In genomic region chr16:42907283-42907701, GRCm38 (mm10) we compare ENCODE assay signal across 8 mouse cellular contexts. TPM values are rescaled to one million over a fixed set of nuclear protein-coding genes. Genes with fewer than 3 reads are reported as not detected.
DNase-seq lines count a peak whose midpoint lies in the region; ATAC-seq and TF ChIP-seq lines count a peak whose summit lies in the region.

No protein-coding gene starts in this region.

- no peaks in the 10 kb centered on the region for H3K9me3 ChIP-seq in heart, embryonic 11.5 days (replicated peaks; ENCODE audit: control insufficient read depth, low read length)
- H3K9me3 ChIP-seq in kidney, embryonic 15.5 days (replicated peaks): no peaks in the 10 kb centered on the region

- no peak for TF ChIP-seq CTCF in layer of hippocampus, adult 2 months (conservative IDR thresholded peaks at IDR 0.05)
- no peak for TF ChIP-seq CTCF in cerebellum, adult 2 months (IDR thresholded peaks at IDR 0.05; ENCODE audit: borderline replicate concordance, insufficient read depth, low read depth, low read length)
- no peak for TF ChIP-seq CTCF in small intestine, adult 2 months (IDR thresholded peaks at IDR 0.05; ENCODE audit: extremely low read depth, insufficient read length, insufficient replicate concordance, low read depth, low read length)

- no peaks in the 10 kb centered on the region for H3K36me3 ChIP-seq in heart, embryonic 11.5 days (ENCODE audit: control insufficient read depth, insufficient read depth, low read length)
- H3K36me3 ChIP-seq in kidney, embryonic 15.5 days: no peaks in the 10 kb centered on the region
- H3K36me3 ChIP-seq in small intestine, adult 2 months (ENCODE audit: control insufficient read depth, insufficient read depth, low read length): no peaks in the 10 kb centered on the region

- H3K4me1 ChIP-seq in cerebellum, adult 2 months (ENCODE audit: control insufficient read depth, insufficient read depth, low read length): peaks cover 13% of the 10 kb centered on the region
- 0 out of 2 replicates have a peak, but pooled peaks cover 3% of the 10 kb centered on the region for H3K4me1 ChIP-seq in heart, embryonic 11.5 days (ENCODE audit: control insufficient read depth, insufficient read depth, low read length)
- H3K4me1 ChIP-seq in kidney, embryonic 15.5 days: 0 out of 2 replicates have a peak, but pooled peaks cover 2% of the 10 kb centered on the region
- 0 out of 2 replicates have a peak, but pooled peaks cover 2% of the 10 kb centered on the region for H3K4me1 ChIP-seq in small intestine, adult 2 months (ENCODE audit: control insufficient read depth, insufficient read depth, insufficient read length, low read length)

- H3K27me3 ChIP-seq in cerebellum, adult 2 months (ENCODE audit: control insufficient read depth, insufficient read depth, low read length): no peaks in the 10 kb centered on the region
- H3K27me3 ChIP-seq in heart, embryonic 11.5 days (ENCODE audit: control insufficient read depth, insufficient read depth, low read length): no peaks in the 10 kb centered on the region
- no peaks in the 10 kb centered on the region for H3K27me3 ChIP-seq in kidney, embryonic 15.5 days
- no peaks in the 10 kb centered on the region for H3K27me3 ChIP-seq in small intestine, adult 2 months (ENCODE audit: control insufficient read depth, insufficient read depth, low read length)

- no peak for DNase-seq in layer of hippocampus, adult 2 months (ENCODE audit: low spot score in 2 of 2)
- DNase-seq in layer of hippocampus, adult 11-12 months (ENCODE audit: low spot score): no peak
- DNase-seq in cerebellum, adult 2 months: peak; percentile 53 to 59
- peak; percentile 72 for DNase-seq in lung, postnatal 25 days (ENCODE audit: low spot score)
- DNase-seq in frontal cortex, adult 2 months (ENCODE audit: extremely low spot score in 1 of 2, low spot score in 1 of 2): no peak

- H3K9ac ChIP-seq in heart, embryonic 11.5 days (ENCODE audit: low read depth, low read length): peak overlapping the region; percentile 78
- peak overlapping the region; percentile 25 for H3K9ac ChIP-seq in kidney, embryonic 15.5 days

- H3K27ac ChIP-seq in layer of hippocampus, adult 2 months: peak overlapping the region; percentile 89
- H3K27ac ChIP-seq in cerebellum, adult 2 months (ENCODE audit: insufficient read depth, low read length): peak overlapping the region; percentile 92
- peak overlapping the region; percentile 70 for H3K27ac ChIP-seq in heart, embryonic 11.5 days (ENCODE audit: low read depth, low read length)
- H3K27ac ChIP-seq in kidney, embryonic 15.5 days: peak overlapping the region; percentile 83
- peak overlapping the region; percentile 90 for H3K27ac ChIP-seq in small intestine, adult 2 months (ENCODE audit: insufficient read depth, low read depth, low read length)

- ATAC-seq in heart, embryonic 11.5 days (replicated peaks; ENCODE audit: insufficient number of reproducible peaks, low FRiP score, low TSS enrichment): no peak
- ATAC-seq in kidney, embryonic 15.5 days (replicated peaks; ENCODE audit: low FRiP score): peak; percentile 91

- peak overlapping the region; percentile 57 for H3K4me2 ChIP-seq in heart, embryonic 11.5 days
- peak overlapping the region; percentile 55 for H3K4me2 ChIP-seq in kidney, embryonic 15.5 days

- peak overlapping the region; percentile 59 for H3K4me3 ChIP-seq in layer of hippocampus, adult 2 months
- H3K4me3 ChIP-seq in cerebellum, adult 2 months (replicated peaks; ENCODE audit: insufficient read depth, low read depth, low read length): peak overlapping the region; percentile 88
- peak overlapping the region; percentile 25 for H3K4me3 ChIP-seq in heart, embryonic 11.5 days (ENCODE audit: low read depth, low read length)
- H3K4me3 ChIP-seq in kidney, embryonic 15.5 days (replicated peaks): peak overlapping the region; percentile 38
- peak overlapping the region; percentile 50 for H3K4me3 ChIP-seq in small intestine, adult 2 months (ENCODE audit: low read depth, low read length)

- TF ChIP-seq POLR2A in cerebellum, adult 2 months (IDR thresholded peaks at IDR 0.05; ENCODE audit: borderline replicate concordance, insufficient read depth, low read length): no peak; the same call in 1 of the 2 replicates
- TF ChIP-seq POLR2A in small intestine, adult 2 months (IDR thresholded peaks at IDR 0.05; ENCODE audit: low read depth, low read length): no peak

- 19% methylated on average over 4 of the region's 4 CpGs for WGBS in cerebellum, adult 2 months
- 34% methylated on average over 4 of the region's 4 CpGs for WGBS in heart, embryonic 11.5 days (ENCODE audit: insufficient replicate concordance)
- 13% methylated on average over 4 of the region's 4 CpGs for WGBS in kidney, embryonic 15.5 days
- 2% methylated on average over 4 of the region's 4 CpGs for WGBS in small intestine, adult 2 months

RNA-seq across cellular contexts. Expression of gene Zbtb20, which starts 31.6 kb away (rescaled TPM):
- 100 to 1,000 TPM; 335 to 353 TPM for total RNA-seq in layer of hippocampus, adult 2 months (2021)
- polyA plus RNA-seq in cerebellum, adult 2 months (2012; rRNA removed): 22.1 and 25.2 TPM in 2 replicates
- polyA plus RNA-seq in heart, embryonic 11.5 days (2014; fragmentation: Nextera tagmentation; extraction: Ambion mirVana): 38.2 and 39.0 TPM in 2 replicates
- polyA plus RNA-seq in kidney, embryonic 15.5 days (2015; fragmentation: Nextera tagmentation; extraction: Ambion mirVana): 41.2 and 42.1 TPM in 2 replicates
- polyA plus RNA-seq in small intestine, adult 2 months (2012; rRNA removed): 5.7 and 9.6 TPM in 2 replicates
- polyA plus RNA-seq in frontal cortex, adult 2 months (2012; rRNA removed): 19.0 and 21.1 TPM in 2 replicates

Comparison
In these comparisons a context has a peak if more than half of its experiments do, and no peak if none do; other contexts are left out.
1. DNase-seq: peak in cerebellum, adult 2 months (2 of 2) and lung, postnatal 25 days (single experiment); none in layer of hippocampus, adult 2 months (0 of 2), layer of hippocampus, adult 11-12 months (single experiment) and frontal cortex, adult 2 months (0 of 2).
2. H3K4me3 ChIP-seq: peak in every context shown above with its lines; median percentile 88 in cerebellum, adult 2 months; 59 in layer of hippocampus, adult 2 months; 50 in small intestine, adult 2 months; 38 in kidney, embryonic 15.5 days; 25 in heart, embryonic 11.5 days.
3. Peak in every context shown above with its lines, with median percentiles within 50 percentile points of each other: H3K27ac ChIP-seq.